Mouse (Mus musculus) liver, embryonic 16.5 days (tissue): ENCODE data around the gene Tmem63b. TPM values are rescaled to one million over a fixed set of nuclear protein-coding genes. Genes with fewer than 3 reads are reported as not detected.

Experiments
- ATAC-seq: fragments of 200-750 bp; cut with Nextera tagmentation; 2 replicates; pipeline ENCODE4 v1.8.0; 2017; ENCODE audit warnings: low read depth, mild to moderate bottlenecking, moderate number of reproducible peaks, moderate library complexity
- H3K27ac ChIP-seq: fragments of 300-500 bp; sonication (generic); 2 replicates; pipeline ENCODE4 v1.5.1; 2014; ENCODE audit warnings: mild to moderate bottlenecking, low read length
- H3K27me3 ChIP-seq: fragments of 300-500 bp; sonication (generic); 2 replicates; pipeline ENCODE4 v1.6.1; 2014; ENCODE audit warnings: low read depth, low read length, mixed read lengths; ENCODE audit not compliant: control insufficient read depth, insufficient read depth
- H3K36me3 ChIP-seq: fragments of 300-500 bp; sonication (generic); 2 replicates; pipeline ENCODE4 v1.6.1; 2014; ENCODE audit warnings: mild to moderate bottlenecking; ENCODE audit not compliant: control insufficient read depth, insufficient read depth
- H3K4me1 ChIP-seq: fragments of 300-500 bp; sonication (generic); 2 replicates; pipeline ENCODE4 v1.6.1; 2014; ENCODE audit warnings: low read depth, low read length, mixed read lengths; ENCODE audit not compliant: control insufficient read depth
- H3K4me2 ChIP-seq: fragments of 300-500 bp; sonication (generic); 2 replicates; pipeline ENCODE4 v1.6.1; 2014; ENCODE audit warnings: low read depth, low read length, mixed read lengths
- H3K4me3 ChIP-seq: fragments of 300-500 bp; sonication (generic); 2 replicates; pipeline ENCODE4 v1.5.1; 2014; ENCODE audit warnings: low read depth, mild to moderate bottlenecking, low read length
- H3K9ac ChIP-seq: fragments of 300-500 bp; sonication (generic); 2 replicates; pipeline ENCODE4 v1.6.1; 2014; ENCODE audit warnings: low read depth, low read length
- H3K9me3 ChIP-seq: fragments of 300-500 bp; sonication (generic); replicated peaks from 2 replicates; pipeline ENCODE4 v1.6.1; 2016; ENCODE audit warnings: low read length; ENCODE audit not compliant: control insufficient read depth
- WGBS: fragments of 180-500 bp; shearing (Covaris S2); extraction: QIAGEN DNeasy Blood & Tissue Kit; methylation state at CpG from one replicate; pipeline ENCODE4 v1.1.7; 2014; ENCODE audit not compliant: insufficient replicate concordance; 5-methylcytosine and 5-hydroxymethylcytosine counted together
- polyA plus RNA-seq: library from polyadenylated mRNA; unstranded; fragments of >200 nt; fragmentation: Nextera tagmentation; extraction: Ambion mirVana; gene quantifications from 2 replicates; pipeline ENCODE4 v1.2.1, GENCODE M21; 2015

Gene Tmem63b
- polyA plus RNA-seq, 1 experiment from 2014 or later: 10.0 TPM

DNA sequence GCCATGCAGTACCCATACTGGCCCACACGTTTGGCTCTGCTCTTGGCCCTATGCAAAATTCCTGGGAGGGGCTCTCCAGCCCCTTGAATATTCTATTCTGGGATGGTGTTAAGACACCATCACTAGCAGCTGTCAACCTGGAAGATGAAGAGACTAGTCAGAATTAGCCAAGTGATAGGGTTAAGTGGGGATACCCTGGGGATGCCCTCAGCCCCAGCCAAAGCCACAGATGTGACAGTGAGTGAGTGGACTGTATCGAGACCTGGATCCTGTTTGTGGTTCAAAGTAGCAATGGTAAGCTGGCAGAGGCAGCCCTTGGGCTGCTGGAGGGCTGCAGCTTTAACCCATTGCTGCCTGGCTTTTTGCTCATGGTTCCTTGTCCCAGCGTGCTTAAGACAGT, 23.1 kb upstream of the Tmem63b start:
- no peaks in the 10 kb centered on the region for H3K36me3 ChIP-seq
- no peak for ATAC-seq
- 28% methylated on average over 3 of the region's 3 CpGs for WGBS

DNA sequence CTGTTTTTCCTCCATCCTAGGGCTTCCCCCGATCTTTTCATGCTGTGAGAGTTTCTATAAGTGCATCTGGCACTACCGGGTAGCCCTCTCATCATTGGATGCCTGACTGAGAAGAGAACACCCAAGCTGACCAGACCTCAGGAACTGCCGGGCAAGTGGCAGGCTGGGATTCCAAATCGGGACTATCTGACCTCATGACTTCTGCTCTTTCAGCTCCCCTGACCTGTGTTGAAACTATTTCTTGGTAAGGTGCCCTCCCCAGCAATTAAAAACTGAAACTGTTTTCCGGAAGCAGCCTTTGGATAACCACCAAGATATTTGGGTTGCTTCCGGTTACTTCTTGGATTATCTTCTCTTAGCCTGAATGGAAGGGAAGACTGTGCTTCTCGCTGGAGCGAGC, 21.5 kb upstream of the Tmem63b start:
- Histone ChIP-seq H3K9ac (no peak overlapping the region), H3K4me3 (no peak overlapping the region), H3K9me3 (no peaks in the 10 kb centered on the region), H3K27ac (no peak overlapping the region), H3K36me3 (no peaks in the 10 kb centered on the region), H3K4me1 (peaks cover 3% of the 10 kb centered on the region), H3K27me3 (no peaks in the 10 kb centered on the region), H3K4me2 (no peak overlapping the region)
- ATAC-seq: no peak
- 72% methylated on average over 8 of the region's 8 CpGs for WGBS

More for the DNA sequence above, 23.1 kb upstream of the Tmem63b start:
- Histone ChIP-seq H3K4me3 (no peak overlapping the region), H3K27me3 (no peaks in the 10 kb centered on the region), H3K4me2 (no peak overlapping the region), H3K9me3 (no peaks in the 10 kb centered on the region), H3K9ac (no peak overlapping the region), H3K27ac (no peak overlapping the region), H3K4me1 (no peaks in the 10 kb centered on the region)

DNA sequence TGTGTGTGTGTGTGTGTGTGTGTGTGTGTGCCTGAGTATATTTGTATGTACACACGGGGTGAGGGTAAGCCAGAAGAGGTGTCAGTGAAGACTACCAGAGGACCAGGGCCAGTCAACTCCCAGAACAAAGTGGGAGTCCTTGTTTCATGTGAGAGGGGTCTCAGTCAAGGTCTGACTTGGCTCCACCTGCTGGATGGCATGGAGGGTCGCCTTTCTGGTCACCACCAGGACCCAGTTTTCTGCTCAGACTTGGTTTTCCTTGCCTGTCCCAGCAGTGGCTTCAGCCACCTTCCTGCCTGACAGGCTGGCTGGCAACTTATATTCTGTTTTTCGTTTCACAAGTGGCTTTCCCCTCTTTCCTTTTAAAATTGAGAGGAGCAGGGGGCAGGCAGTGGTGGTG, 20.7 kb upstream of the Tmem63b start:
- H3K27me3 ChIP-seq: no peaks in the 10 kb centered on the region
- no peak overlapping the region for H3K9ac ChIP-seq
- no peaks in the 10 kb centered on the region for H3K36me3 ChIP-seq
- ATAC-seq: no peak
- WGBS: 20% methylated on average over 3 of the region's 3 CpGs
- H3K27ac ChIP-seq: no peak overlapping the region
- peaks cover 10% of the 10 kb centered on the region for H3K4me1 ChIP-seq
- H3K9me3 ChIP-seq: no peaks in the 10 kb centered on the region
- no peak overlapping the region for H3K4me2 ChIP-seq
- no peak overlapping the region for H3K4me3 ChIP-seq

DNA sequence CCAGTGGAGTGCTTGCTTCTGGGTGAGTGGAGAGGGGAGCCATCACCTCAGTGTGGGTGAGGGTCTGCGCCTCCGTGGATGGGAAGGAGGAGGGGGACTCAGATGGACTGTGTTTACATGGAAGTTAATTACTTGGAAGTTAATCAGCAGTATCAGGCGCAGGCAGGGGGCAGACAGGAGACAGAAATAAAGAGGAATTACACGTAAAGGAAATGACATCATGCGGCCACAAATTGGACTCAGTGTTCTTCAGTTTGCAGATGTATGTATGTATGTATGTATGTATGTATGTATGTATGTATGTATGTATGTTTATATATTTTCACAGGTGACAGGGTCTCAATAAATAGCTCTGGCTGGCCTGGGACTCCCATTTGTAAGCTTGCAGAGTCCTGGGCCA, 20.1 kb upstream of the Tmem63b start:
- Histone ChIP-seq H3K27me3 (no peaks in the 10 kb centered on the region), H3K9ac (no peak overlapping the region), H3K4me2 (no peak overlapping the region), H3K36me3 (no peaks in the 10 kb centered on the region), H3K4me1 (peaks cover 14% of the 10 kb centered on the region), H3K9me3 (no peaks in the 10 kb centered on the region), H3K27ac (no peak overlapping the region), H3K4me3 (no peak overlapping the region)
- WGBS: 29% methylated on average over 5 of the region's 5 CpGs
- no peak for ATAC-seq

DNA sequence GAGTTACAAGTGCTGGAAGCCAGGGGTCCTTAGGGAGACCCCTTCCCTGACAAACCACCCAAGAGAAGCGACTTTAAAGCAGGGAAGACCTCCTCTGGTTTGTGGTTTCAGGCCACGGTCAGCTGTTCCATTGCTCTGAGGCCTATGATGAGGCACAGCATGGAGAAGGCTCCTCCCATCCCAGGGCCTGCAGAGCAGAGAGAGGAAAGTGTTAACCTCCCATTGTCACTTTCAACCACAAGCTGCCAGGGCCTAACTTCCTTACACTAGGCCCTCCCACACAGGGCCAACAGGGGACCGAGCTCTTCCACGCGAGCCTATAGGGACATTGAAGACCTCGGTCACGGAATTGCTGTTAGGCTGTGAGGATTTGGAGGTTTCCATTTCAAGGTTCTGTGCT, 16.5 kb upstream of the Tmem63b start:
- 11% methylated on average over 7 of the region's 7 CpGs for WGBS

DNA sequence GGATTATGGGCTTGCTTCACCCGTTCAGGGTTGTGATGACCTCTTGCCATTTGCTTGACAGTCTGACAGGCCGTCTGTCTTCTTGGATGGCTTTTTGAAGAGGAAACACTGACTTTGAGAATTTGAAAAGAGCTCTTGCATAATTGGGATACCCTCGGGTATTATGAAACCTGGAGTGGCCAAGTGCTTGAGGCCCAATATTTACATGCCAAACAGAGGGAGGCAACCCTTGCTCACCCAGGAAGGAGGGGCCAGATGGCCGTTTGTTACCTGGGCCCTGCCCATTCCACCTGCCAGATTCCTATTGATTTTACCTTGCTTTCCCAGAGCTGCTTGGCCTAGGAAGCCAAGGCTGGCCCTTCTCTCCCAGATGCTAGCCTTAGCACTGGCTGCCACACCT, 15.5 kb upstream of the Tmem63b start:
- Histone ChIP-seq H3K27me3 (no peaks in the 10 kb centered on the region), H3K9me3 (no peaks in the 10 kb centered on the region), H3K27ac (no peak overlapping the region), H3K36me3 (peaks cover 6% of the 10 kb centered on the region; the same call in 1 of the 2 replicates), H3K4me1 (peaks cover 29% of the 10 kb centered on the region), H3K4me2 (no peak overlapping the region), H3K9ac (no peak overlapping the region), H3K4me3 (no peak overlapping the region)
- 26% methylated on average over 4 of the region's 4 CpGs for WGBS
- peak; percentile 55 for ATAC-seq

More for the DNA sequence above, 16.5 kb upstream of the Tmem63b start:
- Histone ChIP-seq H3K9ac (no peak overlapping the region), H3K4me2 (no peak overlapping the region), H3K4me3 (no peak overlapping the region), H3K27me3 (no peaks in the 10 kb centered on the region), H3K4me1 (peaks cover 29% of the 10 kb centered on the region), H3K9me3 (no peaks in the 10 kb centered on the region), H3K36me3 (peaks cover 2% of the 10 kb centered on the region; the same call in 1 of the 2 replicates), H3K27ac (no peak overlapping the region)
- ATAC-seq: peak; percentile 27; the same call in 1 of the 2 replicates

DNA sequence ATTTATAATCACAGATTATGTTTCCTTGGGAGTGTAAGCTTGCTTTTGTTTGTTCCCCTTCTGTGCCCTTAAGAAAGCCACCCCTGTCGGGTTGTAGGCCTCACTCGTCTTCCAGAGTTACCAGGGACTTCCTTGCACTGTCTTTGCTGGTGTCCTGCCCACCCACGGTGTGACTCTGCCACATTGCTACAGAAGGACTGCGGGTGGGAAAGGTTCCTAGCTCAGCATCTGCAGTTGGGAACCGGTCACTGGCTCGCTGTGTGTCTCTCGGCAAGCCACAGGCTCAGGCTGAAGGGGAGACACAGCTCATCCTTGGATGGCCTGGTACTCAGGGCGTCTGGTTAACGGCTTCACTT, 14.5 kb upstream of the Tmem63b start:
- peaks cover 10% of the 10 kb centered on the region; the same call in 1 of the 2 replicates for H3K36me3 ChIP-seq
- WGBS: 67% methylated on average over 9 of the region's 9 CpGs
- H3K9ac ChIP-seq: no peak overlapping the region
- H3K4me1 ChIP-seq: peaks cover 29% of the 10 kb centered on the region
- no peaks in the 10 kb centered on the region for H3K9me3 ChIP-seq
- no peak overlapping the region for H3K4me2 ChIP-seq
- H3K27me3 ChIP-seq: no peaks in the 10 kb centered on the region
- H3K27ac ChIP-seq: no peak overlapping the region
- H3K4me3 ChIP-seq: no peak overlapping the region
- ATAC-seq: no peak

DNA sequence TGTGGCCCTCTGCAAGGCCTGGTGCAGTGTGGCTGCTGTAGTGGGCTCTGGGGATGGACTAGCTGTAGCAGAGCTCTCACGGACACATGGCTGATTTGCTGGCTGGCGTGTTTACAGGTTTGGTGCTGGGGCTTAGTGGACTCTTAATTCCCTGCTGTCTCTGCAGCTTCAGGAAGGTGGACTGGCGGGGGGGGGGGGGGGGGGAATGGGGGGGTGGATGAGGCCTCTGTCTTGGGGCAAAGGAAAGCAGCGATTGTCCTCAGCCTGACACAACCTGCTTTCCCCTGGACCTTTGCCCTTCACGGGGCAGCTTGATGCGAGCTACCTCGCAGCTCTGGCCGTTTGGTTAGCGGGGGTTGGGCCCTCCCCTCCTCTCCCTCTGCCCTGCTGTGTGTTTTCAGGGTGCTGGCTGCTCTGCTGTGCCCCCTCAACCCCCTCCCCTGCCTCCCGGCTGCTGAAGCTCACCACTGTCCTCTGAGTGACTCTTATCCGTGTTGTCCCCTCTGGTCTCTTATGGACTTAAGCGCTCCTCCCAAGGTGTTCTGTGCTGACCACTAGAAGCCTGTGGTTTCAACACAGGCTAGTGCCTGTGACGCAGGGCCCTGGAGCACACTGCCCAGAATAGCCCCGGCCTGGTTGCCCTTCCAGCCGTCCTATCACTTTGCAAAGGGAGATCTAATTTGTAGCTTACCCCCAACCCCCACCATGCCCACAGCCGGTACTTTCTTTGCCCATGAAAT, 14.0 kb upstream of the Tmem63b start:
- Histone ChIP-seq H3K4me2 (no peak overlapping the region), H3K4me3 (no peak overlapping the region), H3K27ac (no peak overlapping the region), H3K36me3 (peaks cover 10% of the 10 kb centered on the region; the same call in 1 of the 2 replicates), H3K9me3 (no peaks in the 10 kb centered on the region), H3K9ac (no peak overlapping the region), H3K27me3 (no peaks in the 10 kb centered on the region), H3K4me1 (peaks cover 32% of the 10 kb centered on the region)
- ATAC-seq: peak; percentile 22; the same call in 1 of the 2 replicates
- WGBS: 72% methylated on average over 9 of the region's 16 CpGs

DNA sequence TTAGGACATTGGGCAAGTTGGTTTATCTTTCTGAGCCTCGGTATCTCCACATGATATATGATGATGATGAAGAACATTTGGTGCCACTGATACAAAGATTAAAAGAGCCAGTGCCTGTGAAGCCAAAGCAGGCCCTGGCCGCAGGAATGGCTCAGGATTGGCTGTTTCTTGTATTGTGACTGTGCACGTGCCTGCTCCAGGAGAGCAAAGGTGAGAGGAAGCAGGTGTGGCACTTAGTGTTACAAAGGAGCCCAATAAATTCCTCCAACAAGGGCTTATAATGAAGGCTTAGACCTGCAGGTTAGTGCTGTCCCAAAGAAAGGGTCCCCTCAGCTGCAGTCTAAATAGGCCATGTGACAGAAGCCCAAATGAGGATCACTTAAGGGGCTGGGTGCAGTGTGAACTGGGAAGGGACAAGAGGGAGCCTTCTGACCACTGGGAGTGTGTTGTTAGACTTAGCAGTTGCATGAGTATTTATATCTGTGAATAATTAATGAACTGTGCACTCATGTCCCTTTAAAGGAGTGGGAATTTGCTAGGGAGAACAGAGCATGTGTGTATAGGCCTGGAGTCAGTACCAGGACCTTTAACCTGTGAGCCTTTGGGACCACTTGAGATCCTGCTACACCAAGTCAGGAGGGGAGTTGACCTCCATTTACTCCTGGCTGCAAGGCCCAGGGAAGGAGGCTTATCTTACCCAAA, 12.5 kb upstream of the Tmem63b start:
- peaks cover 10% of the 10 kb centered on the region; the same call in 1 of the 2 replicates for H3K36me3 ChIP-seq
- 85% methylated on average over 3 of the region's 3 CpGs for WGBS
- no peak overlapping the region for H3K27ac ChIP-seq
- no peak overlapping the region for H3K4me2 ChIP-seq
- no peak overlapping the region for H3K4me3 ChIP-seq
- no peaks in the 10 kb centered on the region for H3K9me3 ChIP-seq
- no peaks in the 10 kb centered on the region for H3K27me3 ChIP-seq
- H3K9ac ChIP-seq: no peak overlapping the region
- H3K4me1 ChIP-seq: peaks cover 44% of the 10 kb centered on the region
- no peak for ATAC-seq
